Mouse (Mus musculus) embryonic facial prominence, embryonic 12.5 days (tissue): ENCODE data around the gene Pigz. TPM values are rescaled to one million over a fixed set of nuclear protein-coding genes. Genes with fewer than 3 reads are reported as not detected.
"Not testable (repeated sequence)": the region's sequence is repeated elsewhere in the genome, so short reads cannot be mapped to it uniquely, and the experiment has no call there.

Experiments used
- ATAC-seq: fragments of 200-750 bp; cut with Nextera tagmentation; 2 replicates; pipeline ENCODE4 v1.8.0; 2017; ENCODE audit not compliant: insufficient number of reproducible peaks, insufficient read depth, low FRiP score, low TSS enrichment
- H3K27ac ChIP-seq: fragments of 300-500 bp; sonication (generic); 2 replicates; pipeline ENCODE4 v1.5.1; 2016; ENCODE audit warnings: mild to moderate bottlenecking
- H3K27me3 ChIP-seq: fragments of 300-500 bp; sonication (generic); 2 replicates; pipeline ENCODE4 v1.6.1; 2016; ENCODE audit warnings: mild to moderate bottlenecking, moderate library complexity
- H3K36me3 ChIP-seq: fragments of 300-500 bp; sonication (generic); 2 replicates; pipeline ENCODE4 v1.6.1; 2016; ENCODE audit warnings: mild to moderate bottlenecking
- H3K4me1 ChIP-seq: fragments of 300-500 bp; sonication (generic); 2 replicates; pipeline ENCODE4 v1.6.1; 2016
- H3K4me2 ChIP-seq: fragments of 300-500 bp; sonication (generic); replicated peaks from 2 replicates; pipeline ENCODE4 v1.6.1; 2016; ENCODE audit warnings: mild to moderate bottlenecking, moderate library complexity
- H3K4me3 ChIP-seq: fragments of 300-500 bp; sonication (generic); 2 replicates; pipeline ENCODE4 v1.5.1; 2016; ENCODE audit warnings: mild to moderate bottlenecking
- H3K9ac ChIP-seq: fragments of 300-500 bp; sonication (generic); 2 replicates; pipeline ENCODE4 v1.6.1; 2016; ENCODE audit warnings: mild to moderate bottlenecking, moderate library complexity
- H3K9me3 ChIP-seq: fragments of 300-500 bp; sonication (generic); 2 replicates; pipeline ENCODE4 v1.6.1; 2016; ENCODE audit warnings: mild to moderate bottlenecking, moderate library complexity
- WGBS: fragments of 180-500 bp; shearing (Covaris S2); methylation state at CpG from one replicate; pipeline ENCODE4 v1.1.7; 2016; 5-methylcytosine and 5-hydroxymethylcytosine counted together
- polyA plus RNA-seq: library from polyadenylated mRNA; unstranded; fragments of >200 nt; fragmentation: Nextera tagmentation; extraction: Ambion mirVana; gene quantifications from 2 replicates; pipeline ENCODE4 v1.2.1, GENCODE M21; 2016

Gene Pigz
- polyA plus RNA-seq, 1 experiment from 2014 or later: 1.1 TPM

DNA sequence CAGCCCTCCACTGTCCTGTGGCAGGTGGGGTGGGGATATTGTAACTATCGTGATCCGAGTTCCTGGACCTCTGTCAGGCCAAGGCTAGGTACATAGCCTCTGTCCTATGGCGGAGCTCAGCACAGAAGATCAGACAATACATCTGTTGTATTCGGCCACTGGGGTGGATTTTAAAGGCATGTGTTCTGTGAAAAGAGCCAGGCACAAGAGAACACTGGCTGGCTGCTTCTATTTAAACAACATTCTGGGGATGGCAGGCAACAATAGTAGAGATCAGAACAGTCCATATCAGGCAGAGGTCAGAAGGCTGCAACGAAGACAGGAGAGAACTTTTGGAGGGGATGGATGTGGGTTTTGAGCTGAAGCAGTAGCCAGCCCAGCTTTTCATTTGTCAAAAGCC, 1.4 kb upstream of the Pigz start:
- H3K4me3 ChIP-seq: no peak overlapping the region
- WGBS: 48% methylated on average over 5 of the region's 5 CpGs
- no peaks in the 10 kb centered on the region for H3K9me3 ChIP-seq
- H3K36me3 ChIP-seq: no peaks in the 10 kb centered on the region
- H3K4me2 ChIP-seq: peak overlapping the region; percentile 75; the same call in 1 of the 2 replicates
- peaks cover 46% of the 10 kb centered on the region for H3K27me3 ChIP-seq
- no peak for ATAC-seq
- no peak overlapping the region for H3K9ac ChIP-seq
- H3K4me1 ChIP-seq: peaks cover 13% of the 10 kb centered on the region
- H3K27ac ChIP-seq: no peak overlapping the region

- Histone ChIP-seq H3K4me1 (peaks cover 13% of the 10 kb centered on the region), H3K4me2 (peak overlapping the region; percentile 75), H3K27me3 (peaks cover 46% of the 10 kb centered on the region), H3K36me3 (no peaks in the 10 kb centered on the region), H3K9me3 (no peaks in the 10 kb centered on the region), H3K27ac (no peak overlapping the region), H3K4me3 (peak overlapping the region; percentile 43), H3K9ac (peak overlapping the region; percentile 52)
- ATAC-seq: peak; percentile 91
- WGBS: under 1% methylated on average over 50 of the region's 50 CpGs
Measured at GRCm38 (mm10) chr16:31932840-31933697, 582 bp upstream of the Pigz start.

- peaks cover 46% of the 10 kb centered on the region for H3K27me3 ChIP-seq
- H3K36me3 ChIP-seq: no peaks in the 10 kb centered on the region
- H3K9ac ChIP-seq: no peak overlapping the region
- WGBS: 16% methylated on average over 13 of the region's 13 CpGs
- H3K4me1 ChIP-seq: peaks cover 10% of the 10 kb centered on the region
- peak overlapping the region; percentile 23; the same call in 1 of the 2 replicates for H3K4me3 ChIP-seq
- H3K4me2 ChIP-seq: peak overlapping the region; percentile 75
- ATAC-seq: no peak
- no peak overlapping the region for H3K27ac ChIP-seq
- no peaks in the 10 kb centered on the region for H3K9me3 ChIP-seq
Measured at GRCm38 (mm10) chr16:31934550-31935010, 929 bp downstream of the Pigz start.

GRCm38 (mm10) chr16:31935091-31935979, 1.7 kb downstream of the Pigz start:
- Histone ChIP-seq H3K27me3 (peaks cover 41% of the 10 kb centered on the region), H3K4me1 (peaks cover 10% of the 10 kb centered on the region), H3K4me3 (peak overlapping the region; percentile 23), H3K36me3 (no peaks in the 10 kb centered on the region), H3K9me3 (no peaks in the 10 kb centered on the region), H3K27ac (no peak overlapping the region), H3K9ac (no peak overlapping the region), H3K4me2 (peak overlapping the region; percentile 75)
- ATAC-seq: no peak
- WGBS: 6% methylated on average over 36 of the region's 36 CpGs

DNA sequence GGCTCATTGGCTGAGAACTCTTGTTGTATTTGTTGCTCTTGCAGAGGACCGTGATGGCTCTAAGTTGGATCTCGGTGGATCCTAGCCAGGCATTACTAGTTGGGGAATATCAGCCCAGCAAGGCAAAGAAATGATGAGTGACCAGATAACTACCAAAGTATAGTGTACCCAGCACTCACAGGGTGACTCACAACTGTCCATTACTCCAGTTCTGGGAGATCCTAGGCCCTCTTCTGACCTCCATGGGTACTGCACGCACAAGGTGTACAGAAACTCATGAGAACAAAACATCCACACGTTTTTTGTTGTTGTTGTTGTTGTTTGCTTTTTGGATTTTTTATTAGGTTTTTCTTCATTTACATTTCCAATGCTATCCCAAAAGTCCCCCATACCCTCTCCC, 2.9 kb downstream of the Pigz start:
- Histone ChIP-seq H3K9ac (no peak overlapping the region), H3K4me2 (no peak overlapping the region), H3K4me3 (no peak overlapping the region), H3K4me1 (peaks cover 10% of the 10 kb centered on the region), H3K36me3 (no peaks in the 10 kb centered on the region), H3K27ac (no peak overlapping the region), H3K27me3 (peaks cover 40% of the 10 kb centered on the region), H3K9me3 (no peaks in the 10 kb centered on the region)
- 83% methylated on average over 4 of the region's 4 CpGs for WGBS
- no peak for ATAC-seq

- Histone ChIP-seq H3K27me3 (peaks cover 28% of the 10 kb centered on the region), H3K4me2 (no peak overlapping the region), H3K27ac (no peak overlapping the region), H3K4me1 (peaks cover 7% of the 10 kb centered on the region), H3K9ac (no peak overlapping the region), H3K4me3 (no peak overlapping the region), H3K9me3 (no peaks in the 10 kb centered on the region), H3K36me3 (no peaks in the 10 kb centered on the region)
- 76% methylated on average over 6 of the region's 6 CpGs for WGBS
- no peak for ATAC-seq
Measured at GRCm38 (mm10) chr16:31938856-31939255, 5.2 kb downstream of the Pigz start.

- no peak overlapping the region for H3K4me2 ChIP-seq
- 69% methylated on average over 2 of the region's 2 CpGs for WGBS
- peaks cover 11% of the 10 kb centered on the region for H3K27me3 ChIP-seq
- H3K9ac ChIP-seq: no peak overlapping the region
- ATAC-seq: no peak
- H3K9me3 ChIP-seq: no peaks in the 10 kb centered on the region
- peaks cover 7% of the 10 kb centered on the region for H3K4me1 ChIP-seq
- no peak overlapping the region for H3K4me3 ChIP-seq
- H3K36me3 ChIP-seq: 0 out of 2 replicates have a peak, but pooled peaks cover 3% of the 10 kb centered on the region
- no peak overlapping the region for H3K27ac ChIP-seq
Measured at GRCm38 (mm10) chr16:31940586-31940985, 6.9 kb downstream of the Pigz start.

DNA sequence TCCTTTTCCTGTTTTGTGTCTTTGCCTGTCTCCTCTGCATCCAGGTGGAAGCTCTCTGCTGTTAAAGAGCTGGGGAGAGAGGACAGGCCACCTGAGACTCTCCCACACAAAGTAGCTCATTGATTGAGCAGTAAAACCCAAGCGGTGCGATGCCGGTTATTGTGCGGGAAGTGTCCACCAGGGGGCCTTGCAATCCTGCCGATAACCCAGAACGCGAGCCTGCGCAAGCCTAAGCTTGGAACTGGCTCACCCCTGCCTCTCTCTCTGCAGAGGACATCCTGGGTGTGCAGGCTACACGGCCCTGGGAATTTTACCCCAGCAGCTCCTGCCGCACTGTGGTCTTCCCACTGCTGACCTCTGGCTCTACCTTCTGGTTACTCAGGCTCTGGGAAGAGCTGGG, 10.3 kb downstream of the Pigz start:
- 5% methylated on average over 10 of the region's 10 CpGs for WGBS
- no peak for ATAC-seq
- Histone ChIP-seq H3K9me3 (no peaks in the 10 kb centered on the region), H3K4me2 (no peak overlapping the region), H3K9ac (no peak overlapping the region), H3K36me3 (0 out of 2 replicates have a peak, but pooled peaks cover 7% of the 10 kb centered on the region), H3K4me1 (peaks cover 22% of the 10 kb centered on the region), H3K27ac (no peak overlapping the region), H3K4me3 (no peak overlapping the region), H3K27me3 (no peaks in the 10 kb centered on the region)

GRCm38 (mm10) chr16:31944698-31945255, 11.1 kb downstream of the Pigz start:
- no peak overlapping the region for H3K4me3 ChIP-seq
- no peak overlapping the region for H3K27ac ChIP-seq
- peaks cover 30% of the 10 kb centered on the region for H3K4me1 ChIP-seq
- H3K27me3 ChIP-seq: no peaks in the 10 kb centered on the region
- 90% methylated on average over 12 of the region's 12 CpGs for WGBS
- no peak overlapping the region for H3K4me2 ChIP-seq
- H3K9ac ChIP-seq: no peak overlapping the region
- H3K36me3 ChIP-seq: 0 out of 2 replicates have a peak, but pooled peaks cover 7% of the 10 kb centered on the region
- no peak for ATAC-seq
- no peaks in the 10 kb centered on the region for H3K9me3 ChIP-seq

DNA sequence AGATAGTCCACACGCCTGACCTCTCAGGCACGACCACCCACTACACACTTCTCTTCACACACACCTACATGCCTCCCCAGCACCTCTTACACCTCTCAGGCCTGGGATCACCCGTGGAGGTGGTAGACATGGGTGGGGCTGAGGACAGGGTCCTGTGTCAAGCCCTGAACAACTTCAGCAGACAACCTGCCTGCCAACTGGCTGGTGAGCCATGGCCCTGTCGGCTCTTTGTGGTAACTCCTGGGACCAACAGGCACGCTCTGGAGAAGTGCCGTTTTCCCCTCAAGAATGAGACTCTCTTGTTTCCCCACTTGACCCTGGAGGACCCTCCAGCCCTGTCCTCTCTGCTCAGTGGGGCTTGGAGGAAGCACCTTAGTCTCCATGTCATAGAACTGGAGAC, 11.7 kb downstream of the Pigz start:
- Histone ChIP-seq H3K27me3 (no peaks in the 10 kb centered on the region), H3K4me3 (no peak overlapping the region), H3K4me1 (peaks cover 32% of the 10 kb centered on the region), H3K9ac (no peak overlapping the region), H3K4me2 (no peak overlapping the region), H3K27ac (no peak overlapping the region), H3K36me3 (0 out of 2 replicates have a peak, but pooled peaks cover 12% of the 10 kb centered on the region), H3K9me3 (no peaks in the 10 kb centered on the region)
- no peak for ATAC-seq
- WGBS: 85% methylated on average over 6 of the region's 6 CpGs

- WGBS: 93% methylated on average over 6 of the region's 6 CpGs
- not testable (repeated sequence) for H3K4me3 ChIP-seq, ATAC-seq, H3K4me2 ChIP-seq, H3K9me3 ChIP-seq, H3K9ac ChIP-seq, H3K27me3 ChIP-seq, H3K27ac ChIP-seq
- Histone ChIP-seq H3K4me1 (peaks cover 32% of the 10 kb centered on the region), H3K36me3 (peaks cover 18% of the 10 kb centered on the region; the same call in 1 of the 2 replicates)
Measured at GRCm38 (mm10) chr16:31945986-31946385, 12.3 kb downstream of the Pigz start.
